Mouse (Mus musculus): Measurements from ENCODE around the gene Pfkfb3. TPM values are rescaled to one million over a fixed set of nuclear protein-coding genes. Genes with fewer than 3 reads are reported as not detected.
A peak's percentile ranks its signal among the peaks of the same experiment; 100 is the strongest.

Gene Pfkfb3
- polyA plus RNA-seq, 1 experiment from 2014 or later = 3.3 TPM

GRCm38 (mm10) chr2:11502901-11503431 is 50.9 kb downstream of the Pfkfb3 start:
- no peaks in the 10 kb centered on the region for H3K9me3 ChIP-seq (ENCODE audit: low read length)
- H3K9ac ChIP-seq (replicated peaks) = peak overlapping the region; percentile 49
- DNase-seq = peak; percentile 64
- 2% methylated on average over 35 of the region's 39 CpGs for WGBS (ENCODE audit: insufficient replicate concordance)
- peak; percentile 6; the same call in 1 of the 2 replicates for TF ChIP-seq CTCF (IDR thresholded peaks at IDR 0.05; ENCODE audit: low read depth)
- no peak for TF ChIP-seq EP300 (IDR thresholded peaks at IDR 0.05; ENCODE audit: low read depth)
- peak overlapping the region; percentile 90 for H3K4me2 ChIP-seq (ENCODE audit: low read depth, low read length)
- no peaks in the 10 kb centered on the region for H3K27me3 ChIP-seq (ENCODE audit: insufficient read depth, low read length)
- H3K36me3 ChIP-seq (replicated peaks; ENCODE audit: insufficient read depth, low read length) = peaks cover 10% of the 10 kb centered on the region
- ATAC-seq = peak; percentile 29
- H3K4me3 ChIP-seq (ENCODE audit: low read depth, low read length) = peak overlapping the region; percentile 58
- H3K4me1 ChIP-seq (ENCODE audit: insufficient read depth) = peaks cover 19% of the 10 kb centered on the region
- peak overlapping the region; percentile 52 for H3K27ac ChIP-seq (ENCODE audit: low read depth)

GRCm38 (mm10) chr2:11502255-11502765 is 51.6 kb downstream of the Pfkfb3 start:
- 4% methylated on average over 15 of the region's 15 CpGs for WGBS (ENCODE audit: insufficient replicate concordance)
- ATAC-seq (no peak), DNase-seq (no peak)
- TF ChIP-seq CTCF (IDR thresholded peaks at IDR 0.05; ENCODE audit: low read depth) (no peak), EP300 (IDR thresholded peaks at IDR 0.05; ENCODE audit: low read depth) (no peak)
- peak overlapping the region; percentile 58 for H3K4me3 ChIP-seq (ENCODE audit: low read depth, low read length)
- no peak overlapping the region for H3K27ac ChIP-seq (ENCODE audit: low read depth)
- peak overlapping the region; percentile 90 for H3K4me2 ChIP-seq (ENCODE audit: low read depth, low read length)
- peak overlapping the region; percentile 65 for H3K9ac ChIP-seq (replicated peaks)
- H3K27me3 ChIP-seq (ENCODE audit: insufficient read depth, low read length) = no peaks in the 10 kb centered on the region
- no peaks in the 10 kb centered on the region for H3K9me3 ChIP-seq (ENCODE audit: low read length)
- H3K4me1 ChIP-seq (ENCODE audit: insufficient read depth) = peaks cover 19% of the 10 kb centered on the region
- peaks cover 13% of the 10 kb centered on the region for H3K36me3 ChIP-seq (replicated peaks; ENCODE audit: insufficient read depth, low read length)

GRCm38 (mm10) chr2:11501301-11502254 is 52.3 kb downstream of the Pfkfb3 start:
- TF ChIP-seq EP300 (IDR thresholded peaks at IDR 0.05; ENCODE audit: low read depth) = no peak
- TF ChIP-seq CTCF (IDR thresholded peaks at IDR 0.05; ENCODE audit: low read depth) = peak; percentile 87
- peak overlapping the region; percentile 65 for H3K9ac ChIP-seq (replicated peaks)
- H3K4me1 ChIP-seq (ENCODE audit: insufficient read depth) = peaks cover 19% of the 10 kb centered on the region
- peak overlapping the region; percentile 58 for H3K4me3 ChIP-seq (ENCODE audit: low read depth, low read length)
- DNase-seq (peak; percentile 90), ATAC-seq (peak; percentile 88)
- H3K27me3 ChIP-seq (ENCODE audit: insufficient read depth, low read length) = no peaks in the 10 kb centered on the region
- peak overlapping the region; percentile 81 for H3K27ac ChIP-seq (ENCODE audit: low read depth)
- no peaks in the 10 kb centered on the region for H3K9me3 ChIP-seq (ENCODE audit: low read length)
- H3K36me3 ChIP-seq (replicated peaks; ENCODE audit: insufficient read depth, low read length) = peaks cover 13% of the 10 kb centered on the region
- under 1% methylated on average over 75 of the region's 76 CpGs for WGBS (ENCODE audit: insufficient replicate concordance)
- peak overlapping the region; percentile 90 for H3K4me2 ChIP-seq (ENCODE audit: low read depth, low read length)

- no peak for DNase-seq
Observed at GRCm38 (mm10) chr2:11500666-11501065, 53.2 kb downstream of the Pfkfb3 start.

GRCm38 (mm10) chr2:11496601-11497031 is 57.3 kb downstream of the Pfkfb3 start:
- DNase-seq (peak; percentile 43), ATAC-seq (no peak)
- no peak overlapping the region for H3K9ac ChIP-seq (replicated peaks)
- H3K4me1 ChIP-seq (ENCODE audit: insufficient read depth) = peaks cover 9% of the 10 kb centered on the region
- no peaks in the 10 kb centered on the region for H3K27me3 ChIP-seq (ENCODE audit: insufficient read depth, low read length)
- no peak overlapping the region for H3K27ac ChIP-seq (ENCODE audit: low read depth)
- TF ChIP-seq CTCF (IDR thresholded peaks at IDR 0.05; ENCODE audit: low read depth) (no peak), EP300 (IDR thresholded peaks at IDR 0.05; ENCODE audit: low read depth) (no peak)
- H3K36me3 ChIP-seq (replicated peaks; ENCODE audit: insufficient read depth, low read length) = peaks cover 40% of the 10 kb centered on the region
- H3K4me3 ChIP-seq (ENCODE audit: low read depth, low read length) = no peak overlapping the region
- no peaks in the 10 kb centered on the region for H3K9me3 ChIP-seq (ENCODE audit: low read length)
- WGBS (ENCODE audit: insufficient replicate concordance) = 59% methylated on average over 3 of the region's 3 CpGs
- no peak overlapping the region for H3K4me2 ChIP-seq (ENCODE audit: low read depth, low read length)

More at GRCm38 (mm10) chr2:11500666-11501065, 53.2 kb downstream of the Pfkfb3 start:
- peak overlapping the region; percentile 58 for H3K4me3 ChIP-seq (ENCODE audit: low read depth, low read length)
- WGBS (ENCODE audit: insufficient replicate concordance) = 22% methylated on average over 8 of the region's 8 CpGs
- peak overlapping the region; percentile 55 for H3K27ac ChIP-seq (ENCODE audit: low read depth)
- peak overlapping the region; percentile 65 for H3K9ac ChIP-seq (replicated peaks)
- H3K36me3 ChIP-seq (replicated peaks; ENCODE audit: insufficient read depth, low read length) = peaks cover 13% of the 10 kb centered on the region
- no peaks in the 10 kb centered on the region for H3K27me3 ChIP-seq (ENCODE audit: insufficient read depth, low read length)
- H3K4me1 ChIP-seq (ENCODE audit: insufficient read depth) = peaks cover 19% of the 10 kb centered on the region
- H3K9me3 ChIP-seq (ENCODE audit: low read length) = no peaks in the 10 kb centered on the region
- ATAC-seq = no peak
- peak overlapping the region; percentile 90 for H3K4me2 ChIP-seq (ENCODE audit: low read depth, low read length)
- no peak for TF ChIP-seq EP300 (IDR thresholded peaks at IDR 0.05; ENCODE audit: low read depth)
- no peak for TF ChIP-seq CTCF (IDR thresholded peaks at IDR 0.05; ENCODE audit: low read depth)

GRCm38 (mm10) chr2:11494841-11495255 is 59.0 kb downstream of the Pfkfb3 start:
- H3K4me2 ChIP-seq (ENCODE audit: low read depth, low read length) = no peak overlapping the region
- no peak for DNase-seq
- H3K27me3 ChIP-seq (ENCODE audit: insufficient read depth, low read length) = no peaks in the 10 kb centered on the region
- TF ChIP-seq EP300 (IDR thresholded peaks at IDR 0.05; ENCODE audit: low read depth) = no peak
- no peak for TF ChIP-seq CTCF (IDR thresholded peaks at IDR 0.05; ENCODE audit: low read depth)
- WGBS (ENCODE audit: insufficient replicate concordance) = 74% methylated on average over 7 of the region's 7 CpGs
- no peak overlapping the region for H3K4me3 ChIP-seq (ENCODE audit: low read depth, low read length)
- no peaks in the 10 kb centered on the region for H3K9me3 ChIP-seq (ENCODE audit: low read length)
- H3K4me1 ChIP-seq (ENCODE audit: insufficient read depth) = peaks cover 3% of the 10 kb centered on the region
- peaks cover 54% of the 10 kb centered on the region for H3K36me3 ChIP-seq (replicated peaks; ENCODE audit: insufficient read depth, low read length)
- H3K27ac ChIP-seq (ENCODE audit: low read depth) = no peak overlapping the region
- no peak overlapping the region for H3K9ac ChIP-seq (replicated peaks)
- ATAC-seq = no peak
